Mouse (Mus musculus): ENCODE measurements around the gene Arhgap44. TPM values are rescaled to one million over a fixed set of nuclear protein-coding genes. Genes with fewer than 3 reads are reported as not detected.

Arhgap44 gene
- polyA plus RNA-seq, 1 experiment from 2014 or later, result 31.2 TPM

GRCm38 (mm10) chr11:65080761-65081160 is 82.0 kb downstream of the Arhgap44 start:
- Histone ChIP-seq H3K4me3 (ENCODE audit: low read depth, low read length) (no peak overlapping the region), H3K36me3 (ENCODE audit: insufficient read depth, low read length) (no peaks in the 10 kb centered on the region), H3K27ac (ENCODE audit: low read length) (no peak overlapping the region), H3K27me3 (replicated peaks; ENCODE audit: insufficient read depth, low read length) (no peaks in the 10 kb centered on the region), H3K9ac (replicated peaks; ENCODE audit: low read depth) (no peak overlapping the region), H3K4me2 (replicated peaks; ENCODE audit: low read depth, low read length) (no peak overlapping the region), H3K4me1 (ENCODE audit: insufficient read depth, low read depth, low read length) (no peaks in the 10 kb centered on the region), H3K9me3 (ENCODE audit: low read length) (no peaks in the 10 kb centered on the region)
- ATAC-seq (no peak), DNase-seq (ENCODE audit: low spot score) (no peak)
- TF ChIP-seq EP300 (IDR thresholded peaks at IDR 0.05) (no peak), CTCF (IDR thresholded peaks at IDR 0.05) (no peak)
- WGBS, result 71% methylated on average over 8 of the region's 8 CpGs

GRCm38 (mm10) chr11:65080274-65080673 is 82.5 kb downstream of the Arhgap44 start:
- H3K36me3 ChIP-seq (ENCODE audit: insufficient read depth, low read length), result no peaks in the 10 kb centered on the region
- H3K27me3 ChIP-seq (replicated peaks; ENCODE audit: insufficient read depth, low read length), result no peaks in the 10 kb centered on the region
- WGBS, result 79% methylated on average over 3 of the region's 3 CpGs
- H3K4me1 ChIP-seq (ENCODE audit: insufficient read depth, low read depth, low read length), result no peaks in the 10 kb centered on the region
- H3K4me2 ChIP-seq (replicated peaks; ENCODE audit: low read depth, low read length), result no peak overlapping the region
- no peaks in the 10 kb centered on the region for H3K9me3 ChIP-seq (ENCODE audit: low read length)
- TF ChIP-seq EP300 (IDR thresholded peaks at IDR 0.05), result no peak
- TF ChIP-seq CTCF (IDR thresholded peaks at IDR 0.05), result no peak
- H3K4me3 ChIP-seq (ENCODE audit: low read depth, low read length), result no peak overlapping the region
- no peak overlapping the region for H3K27ac ChIP-seq (ENCODE audit: low read length)
- ATAC-seq (no peak), DNase-seq (ENCODE audit: low spot score) (no peak)
- H3K9ac ChIP-seq (replicated peaks; ENCODE audit: low read depth), result no peak overlapping the region

GRCm38 (mm10) chr11:65069609-65070008 is 93.2 kb downstream of the Arhgap44 start:
- Histone ChIP-seq H3K36me3 (ENCODE audit: insufficient read depth, low read length) (0 out of 2 replicates have a peak, but pooled peaks cover 4% of the 10 kb centered on the region), H3K4me2 (replicated peaks; ENCODE audit: low read depth, low read length) (no peak overlapping the region), H3K9me3 (ENCODE audit: low read length) (no peaks in the 10 kb centered on the region), H3K4me1 (ENCODE audit: insufficient read depth, low read depth, low read length) (no peaks in the 10 kb centered on the region), H3K27me3 (replicated peaks; ENCODE audit: insufficient read depth, low read length) (no peaks in the 10 kb centered on the region), H3K4me3 (ENCODE audit: low read depth, low read length) (no peak overlapping the region), H3K27ac (ENCODE audit: low read length) (no peak overlapping the region), H3K9ac (replicated peaks; ENCODE audit: low read depth) (no peak overlapping the region)
- 83% methylated on average over 5 of the region's 5 CpGs for WGBS
- ATAC-seq (no peak), DNase-seq (ENCODE audit: low spot score) (no peak)
- TF ChIP-seq CTCF (IDR thresholded peaks at IDR 0.05) (no peak), EP300 (IDR thresholded peaks at IDR 0.05) (no peak)

GRCm38 (mm10) chr11:65069051-65069450 is 93.7 kb downstream of the Arhgap44 start:
- no peak overlapping the region for H3K9ac ChIP-seq (replicated peaks; ENCODE audit: low read depth)
- H3K4me2 ChIP-seq (replicated peaks; ENCODE audit: low read depth, low read length), result no peak overlapping the region
- no peak for ATAC-seq
- no peak overlapping the region for H3K27ac ChIP-seq (ENCODE audit: low read length)
- no peaks in the 10 kb centered on the region for H3K27me3 ChIP-seq (replicated peaks; ENCODE audit: insufficient read depth, low read length)
- no peak for DNase-seq (ENCODE audit: low spot score)
- WGBS, result 89% methylated on average over 4 of the region's 4 CpGs
- TF ChIP-seq CTCF (IDR thresholded peaks at IDR 0.05) (no peak), EP300 (IDR thresholded peaks at IDR 0.05) (no peak)
- H3K9me3 ChIP-seq (ENCODE audit: low read length), result no peaks in the 10 kb centered on the region
- H3K4me1 ChIP-seq (ENCODE audit: insufficient read depth, low read depth, low read length), result no peaks in the 10 kb centered on the region
- H3K4me3 ChIP-seq (ENCODE audit: low read depth, low read length), result no peak overlapping the region
- 0 out of 2 replicates have a peak, but pooled peaks cover under 1% of the 10 kb centered on the region for H3K36me3 ChIP-seq (ENCODE audit: insufficient read depth, low read length)

- Histone ChIP-seq H3K27me3 (replicated peaks; ENCODE audit: insufficient read depth, low read length) (no peaks in the 10 kb centered on the region), H3K36me3 (ENCODE audit: insufficient read depth, low read length) (no peaks in the 10 kb centered on the region), H3K4me1 (ENCODE audit: insufficient read depth, low read depth, low read length) (no peaks in the 10 kb centered on the region), H3K4me2 (replicated peaks; ENCODE audit: low read depth, low read length) (no peak overlapping the region), H3K9ac (replicated peaks; ENCODE audit: low read depth) (no peak overlapping the region), H3K4me3 (ENCODE audit: low read depth, low read length) (no peak overlapping the region), H3K27ac (ENCODE audit: low read length) (no peak overlapping the region), H3K9me3 (ENCODE audit: low read length) (no peaks in the 10 kb centered on the region)
- ATAC-seq (no peak), DNase-seq (ENCODE audit: low spot score) (no peak)
- TF ChIP-seq EP300 (IDR thresholded peaks at IDR 0.05) (no peak), CTCF (IDR thresholded peaks at IDR 0.05) (no peak)
- 81% methylated on average over 13 of the region's 13 CpGs for WGBS
Measured at GRCm38 (mm10) chr11:65065201-65065600, 97.6 kb downstream of the Arhgap44 start.

GRCm38 (mm10) chr11:65061437-65061836 is 101.3 kb downstream of the Arhgap44 start:
- H3K36me3 ChIP-seq (ENCODE audit: insufficient read depth, low read length), result no peaks in the 10 kb centered on the region
- no peaks in the 10 kb centered on the region for H3K27me3 ChIP-seq (replicated peaks; ENCODE audit: insufficient read depth, low read length)
- DNase-seq (ENCODE audit: low spot score) (peak; percentile 27), ATAC-seq (no peak)
- H3K4me1 ChIP-seq (ENCODE audit: insufficient read depth, low read depth, low read length), result no peaks in the 10 kb centered on the region
- no peak overlapping the region for H3K27ac ChIP-seq (ENCODE audit: low read length)
- H3K4me2 ChIP-seq (replicated peaks; ENCODE audit: low read depth, low read length), result no peak overlapping the region
- no peak overlapping the region for H3K4me3 ChIP-seq (ENCODE audit: low read depth, low read length)
- WGBS, result 56% methylated on average over 3 of the region's 3 CpGs
- TF ChIP-seq CTCF (IDR thresholded peaks at IDR 0.05) (peak; percentile 53), EP300 (IDR thresholded peaks at IDR 0.05) (no peak)
- H3K9me3 ChIP-seq (ENCODE audit: low read length), result no peaks in the 10 kb centered on the region
- H3K9ac ChIP-seq (replicated peaks; ENCODE audit: low read depth), result no peak overlapping the region

GRCm38 (mm10) chr11:65059531-65059930 is 103.2 kb downstream of the Arhgap44 start:
- 76% methylated on average over 12 of the region's 12 CpGs for WGBS
- H3K4me2 ChIP-seq (replicated peaks; ENCODE audit: low read depth, low read length), result no peak overlapping the region
- no peak for ATAC-seq
- no peak overlapping the region for H3K27ac ChIP-seq (ENCODE audit: low read length)
- no peaks in the 10 kb centered on the region for H3K27me3 ChIP-seq (replicated peaks; ENCODE audit: insufficient read depth, low read length)
- no peaks in the 10 kb centered on the region for H3K36me3 ChIP-seq (ENCODE audit: insufficient read depth, low read length)
- no peaks in the 10 kb centered on the region for H3K9me3 ChIP-seq (ENCODE audit: low read length)
- TF ChIP-seq EP300 (IDR thresholded peaks at IDR 0.05) (no peak), CTCF (IDR thresholded peaks at IDR 0.05) (no peak)
- H3K4me1 ChIP-seq (ENCODE audit: insufficient read depth, low read depth, low read length), result no peaks in the 10 kb centered on the region
- DNase-seq (ENCODE audit: low spot score), result no peak
- H3K9ac ChIP-seq (replicated peaks; ENCODE audit: low read depth), result no peak overlapping the region
- H3K4me3 ChIP-seq (ENCODE audit: low read depth, low read length), result no peak overlapping the region

All from lung, postnatal 0 days (tissue).